Mouse (Mus musculus) monocyte, adult 2 months (primary cell): ENCODE results near the gene Tmem135.

Experiments
- DNase-seq, 2 experiments: peaks; one replicate each; pipeline ENCODE4 v3.0.0; 2022; ENCODE audit warnings: low spot score in 2 of 2, low read depth in 1 of 2

Gene Tmem135

DNA sequence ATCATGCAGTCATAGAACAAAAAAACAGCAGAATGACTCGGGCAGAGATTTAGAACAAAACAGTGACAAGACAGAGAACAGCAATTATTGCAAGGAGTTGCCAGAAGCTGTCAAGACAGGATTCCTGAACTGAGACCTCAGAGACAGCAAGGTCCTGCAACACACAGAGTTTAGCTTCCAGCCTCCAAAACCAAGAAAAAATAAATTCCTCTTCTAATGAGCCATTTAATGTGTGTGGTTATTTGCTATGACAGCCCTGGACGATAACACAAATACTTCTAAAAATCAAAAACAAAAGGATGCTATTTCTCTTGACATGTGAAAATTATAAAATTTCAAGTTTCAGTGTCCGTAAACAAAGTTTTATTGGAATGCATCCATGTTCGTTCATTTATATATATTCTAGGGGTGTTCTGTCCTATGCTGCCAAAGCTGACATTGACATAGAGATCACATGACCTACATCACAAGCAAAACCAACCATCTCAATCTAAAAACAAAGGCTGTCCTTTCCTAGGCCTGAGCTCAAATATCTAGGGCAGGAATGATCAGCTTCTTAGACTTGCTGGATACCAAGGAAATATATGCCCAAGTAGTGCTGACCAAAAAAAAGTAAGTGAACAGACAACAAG is 146.0 kb downstream of the Tmem135 start:
- DNase-seq, result no peak

DNA sequence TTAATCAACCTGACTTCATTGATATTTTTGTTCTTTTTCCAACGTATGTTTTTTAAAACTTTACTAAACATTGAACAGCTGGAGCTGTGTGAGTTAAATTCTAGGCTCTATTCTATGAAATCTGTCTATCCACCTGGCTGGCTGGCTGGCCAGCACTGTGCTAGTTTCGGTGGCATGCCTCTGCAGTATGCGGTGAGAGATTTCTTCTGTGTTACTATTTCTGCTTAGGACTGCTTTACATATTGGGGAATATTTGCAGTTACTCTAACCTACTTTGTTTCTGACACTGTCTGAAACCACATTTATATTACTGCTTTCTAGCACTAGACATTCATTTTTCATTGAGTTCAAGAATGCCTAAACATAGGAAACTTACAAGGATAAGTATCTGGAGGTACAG is 150.2 kb downstream of the Tmem135 start:
- DNase-seq, result no peak

DNA sequence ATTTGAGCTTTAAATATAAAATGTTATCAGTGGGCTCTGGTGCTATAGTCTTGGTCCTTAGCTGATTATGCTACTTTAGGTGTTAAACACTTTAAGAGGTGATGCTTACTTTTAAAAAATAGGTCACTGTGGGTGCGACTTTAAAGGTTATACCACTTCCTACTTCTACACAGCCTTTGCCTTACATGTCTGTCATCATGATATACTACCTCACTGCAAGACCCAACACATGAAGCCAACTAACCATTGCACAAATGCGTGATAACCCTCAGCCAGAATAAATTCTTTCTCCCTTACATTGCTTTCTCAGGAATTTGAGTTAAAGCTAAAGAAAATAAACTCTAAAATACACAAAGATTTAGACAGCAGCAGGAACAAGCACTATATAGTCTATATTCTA is 150.7 kb downstream of the Tmem135 start:
- DNase-seq, result no peak

DNA sequence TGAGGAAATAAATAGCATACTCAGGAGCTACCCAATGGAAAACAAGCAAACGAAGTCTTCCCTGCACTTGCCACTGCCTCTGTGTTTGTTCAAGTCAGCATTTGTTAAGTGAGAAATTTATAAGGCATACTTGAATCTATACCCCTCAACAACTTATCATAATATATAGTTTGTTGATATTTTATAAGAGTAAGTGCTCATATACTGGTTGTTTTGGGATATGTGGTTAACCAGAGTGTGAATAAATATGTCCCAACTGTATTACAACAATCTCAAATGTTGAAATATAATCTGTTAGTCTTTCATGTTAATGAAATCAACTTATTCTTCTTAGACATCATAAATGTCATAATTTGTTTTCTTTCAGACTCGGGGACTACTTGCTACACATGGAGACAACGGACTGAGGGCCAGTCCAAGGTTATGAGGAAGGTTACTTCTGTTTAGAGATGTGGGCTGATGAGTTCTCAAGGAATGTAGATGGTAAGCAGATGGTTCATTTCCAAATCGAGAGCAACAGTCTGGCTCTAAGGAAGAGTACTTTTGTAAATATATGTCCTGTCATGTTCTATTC is 152.1 kb downstream of the Tmem135 start:
- DNase-seq, result no peak

DNA sequence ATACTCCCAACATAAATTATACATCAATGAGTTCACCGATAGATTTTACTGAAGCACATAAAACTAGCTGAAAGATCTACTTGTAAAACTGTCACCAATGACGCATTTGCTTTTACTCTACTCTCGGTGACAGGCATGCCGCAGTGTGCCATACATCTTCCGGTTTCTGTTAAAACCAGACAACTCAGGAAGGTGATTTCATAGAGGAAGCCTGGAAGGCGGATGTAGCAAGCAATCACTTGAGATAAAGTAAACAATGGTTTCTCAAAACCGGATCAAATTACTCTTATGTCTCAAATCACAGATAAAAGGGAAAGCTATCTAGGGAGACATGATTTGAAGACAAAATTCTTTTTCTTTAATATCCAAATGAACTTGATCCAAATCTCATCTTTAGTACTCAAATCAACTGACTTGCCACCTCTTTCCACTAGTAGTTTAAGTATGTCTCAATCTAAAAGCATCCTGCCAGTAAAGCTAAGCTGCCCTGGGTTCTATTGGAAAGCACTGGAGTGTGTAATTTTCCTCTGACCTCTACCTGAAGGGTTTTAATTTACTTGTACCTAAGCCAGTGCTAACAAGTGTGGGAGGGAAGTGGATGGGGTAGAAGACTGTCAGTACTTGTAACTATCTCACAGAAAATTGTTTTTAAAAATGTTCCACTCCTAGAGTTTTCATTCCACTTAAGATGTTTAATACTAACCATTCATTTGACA is 155.7 kb downstream of the Tmem135 start:
- peak in 1 of 2 experiments; percentile 12 for DNase-seq

DNA sequence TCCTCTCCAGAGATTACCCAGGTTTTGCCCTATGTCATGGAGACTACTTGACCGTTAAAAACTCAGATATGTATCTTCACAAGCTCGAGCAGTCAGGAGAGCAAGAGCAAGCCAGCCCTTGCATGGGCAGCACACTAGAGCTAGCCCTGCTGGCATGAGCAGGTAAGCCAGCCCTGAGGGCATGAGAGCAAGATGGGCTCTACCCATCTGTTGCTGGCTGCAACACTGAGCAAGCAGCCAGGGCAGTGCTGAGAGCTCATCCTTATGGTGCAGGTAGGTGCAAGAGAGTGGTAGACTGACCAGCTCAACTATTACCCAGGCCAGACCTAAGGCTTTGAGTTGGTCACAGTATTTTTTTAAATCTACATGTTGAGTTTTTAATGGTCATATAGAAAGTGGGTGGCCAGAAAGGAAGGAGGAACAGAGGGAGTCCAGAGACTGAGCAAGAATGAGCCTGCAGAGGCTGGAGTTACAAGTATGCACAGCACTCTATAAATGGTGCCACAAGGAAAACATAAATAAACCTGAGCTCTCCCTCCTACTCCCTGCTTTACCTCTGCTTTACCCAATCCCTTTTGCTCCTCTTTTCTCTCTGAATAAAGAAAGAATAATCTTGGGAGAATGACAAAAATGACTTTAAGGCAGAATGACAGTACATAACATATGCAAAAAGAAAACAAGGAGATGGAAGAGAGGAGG is 156.9 kb downstream of the Tmem135 start:
- DNase-seq, result no peak

DNA sequence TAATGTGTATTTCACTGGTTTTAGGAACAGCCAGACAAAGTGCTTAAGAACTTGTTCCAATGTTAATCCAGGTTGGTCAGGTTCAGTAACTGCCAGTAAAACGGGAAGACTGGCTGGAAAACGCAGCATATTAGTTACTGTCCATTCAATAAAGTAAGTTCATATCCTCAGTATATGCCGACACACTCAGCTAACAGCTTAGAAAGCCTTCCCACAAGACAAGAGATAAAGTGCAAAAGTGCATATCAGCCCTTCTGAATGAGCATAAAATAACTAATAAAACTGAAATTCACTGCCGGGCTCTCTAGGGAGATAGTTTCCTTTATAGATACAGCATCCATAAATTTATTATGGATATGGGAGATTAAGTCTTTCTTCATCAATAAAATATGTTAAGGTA is 161.5 kb downstream of the Tmem135 start:
- no peak for DNase-seq

DNA sequence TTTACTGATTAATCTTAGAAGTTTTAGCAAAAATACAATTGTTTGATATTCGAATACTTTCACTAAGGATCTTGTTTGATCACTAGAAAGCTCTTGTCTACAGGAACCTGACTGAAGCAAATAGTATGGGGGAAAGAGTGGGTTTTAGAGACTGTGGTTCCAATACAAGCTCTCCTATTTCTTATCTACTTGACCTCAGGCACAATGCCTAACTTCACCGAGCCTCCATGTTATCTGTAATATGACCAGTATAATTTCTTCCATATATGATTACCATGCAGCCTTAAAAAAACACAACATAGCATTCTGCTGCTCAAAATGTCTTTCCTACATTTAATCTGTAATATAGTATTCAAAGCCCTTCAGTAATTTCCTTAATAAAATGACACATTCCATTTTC is 161.9 kb downstream of the Tmem135 start:
- no peak for DNase-seq

DNA sequence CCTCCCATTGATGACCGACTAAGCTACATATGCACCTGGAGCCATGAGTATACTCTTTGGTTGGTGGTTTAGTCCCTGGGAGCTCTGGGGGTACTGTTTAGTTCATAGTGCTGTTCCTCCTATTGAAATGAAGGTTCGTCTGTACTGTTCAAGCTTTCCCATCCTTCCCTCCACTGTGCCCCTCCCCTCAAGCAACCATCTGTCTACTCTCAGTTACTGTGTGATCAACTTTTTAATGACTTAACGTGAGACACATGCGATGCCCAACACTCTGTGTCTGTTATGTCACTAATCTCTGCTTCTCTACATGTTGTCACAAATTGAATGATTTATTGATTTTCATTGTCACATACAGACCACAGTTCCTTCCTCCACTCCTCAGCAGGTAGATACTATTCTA is 164.4 kb downstream of the Tmem135 start:
- no peak for DNase-seq

DNA sequence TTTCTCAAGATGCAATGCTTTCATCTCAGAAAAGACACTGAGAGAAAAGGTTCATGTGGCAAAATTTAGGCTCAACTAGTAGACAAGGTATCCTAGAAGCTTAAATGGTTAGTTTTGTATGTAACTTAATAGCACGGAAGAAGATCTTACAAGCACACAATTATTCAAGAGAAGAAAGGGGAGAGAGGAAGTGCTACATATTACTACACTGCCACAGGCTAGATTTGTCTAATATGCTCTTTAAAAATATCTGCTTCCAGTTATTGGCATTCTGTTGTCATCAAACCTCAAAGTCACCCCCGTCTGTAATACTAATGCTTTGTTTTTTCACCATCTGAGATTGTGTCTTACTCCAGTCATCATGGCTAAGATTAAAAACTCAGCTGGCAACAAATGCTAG is 167.4 kb downstream of the Tmem135 start:
- DNase-seq, result no peak

DNA sequence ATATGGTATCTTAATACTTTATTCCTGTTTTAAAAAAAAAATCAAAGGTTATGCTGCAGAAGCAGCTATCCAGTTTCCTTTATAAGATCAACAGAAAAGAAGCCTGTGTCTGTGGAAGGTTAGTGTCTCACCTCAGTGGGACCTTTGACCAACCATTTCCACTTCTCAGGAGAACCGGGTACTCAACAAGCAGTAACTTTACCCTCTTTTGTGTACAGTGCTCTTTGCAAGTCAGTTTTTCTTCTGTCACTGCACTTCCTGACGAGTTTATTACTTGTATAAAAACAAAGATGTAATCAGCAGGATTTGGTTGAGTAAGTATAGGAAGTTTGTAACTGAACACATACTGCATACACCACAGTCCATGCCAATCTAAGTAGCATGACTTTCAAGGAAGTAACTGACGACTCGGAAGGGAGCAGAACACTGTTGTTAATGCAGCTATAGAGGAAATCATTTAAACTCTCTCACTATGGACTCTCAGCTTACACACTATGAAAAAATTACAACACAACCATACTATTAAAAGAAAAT is 168.0 kb downstream of the Tmem135 start:
- no peak for DNase-seq

DNA sequence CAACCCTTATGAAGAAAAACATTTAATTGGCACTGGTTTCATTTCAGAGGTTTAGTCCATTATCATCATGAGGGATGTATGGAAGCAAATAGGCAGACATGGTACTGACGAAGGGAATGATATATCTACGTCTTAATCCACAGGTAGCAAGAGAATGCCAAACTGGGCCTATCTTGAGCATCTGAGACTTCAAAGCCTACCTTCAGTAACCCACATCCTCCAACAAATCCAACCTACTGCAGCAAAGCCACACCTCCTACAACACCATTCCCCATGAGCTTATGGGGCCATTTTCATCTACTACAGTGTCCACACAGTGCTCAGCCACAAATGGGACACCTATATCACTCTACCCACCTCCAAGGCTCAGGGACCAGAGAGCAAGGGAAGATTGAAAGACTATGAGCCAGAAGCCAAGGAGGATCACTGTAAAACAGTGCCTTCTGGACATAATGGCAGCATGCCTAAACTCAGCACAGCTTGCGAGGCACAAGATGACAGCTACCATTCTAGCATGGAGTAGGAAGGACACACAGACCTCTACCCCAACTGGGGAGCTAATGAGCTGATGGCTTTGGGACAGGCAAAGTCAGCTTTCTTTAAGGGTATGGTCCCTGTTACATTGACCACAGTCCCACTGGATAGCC is 171.4 kb downstream of the Tmem135 start:
- no peak for DNase-seq

DNA sequence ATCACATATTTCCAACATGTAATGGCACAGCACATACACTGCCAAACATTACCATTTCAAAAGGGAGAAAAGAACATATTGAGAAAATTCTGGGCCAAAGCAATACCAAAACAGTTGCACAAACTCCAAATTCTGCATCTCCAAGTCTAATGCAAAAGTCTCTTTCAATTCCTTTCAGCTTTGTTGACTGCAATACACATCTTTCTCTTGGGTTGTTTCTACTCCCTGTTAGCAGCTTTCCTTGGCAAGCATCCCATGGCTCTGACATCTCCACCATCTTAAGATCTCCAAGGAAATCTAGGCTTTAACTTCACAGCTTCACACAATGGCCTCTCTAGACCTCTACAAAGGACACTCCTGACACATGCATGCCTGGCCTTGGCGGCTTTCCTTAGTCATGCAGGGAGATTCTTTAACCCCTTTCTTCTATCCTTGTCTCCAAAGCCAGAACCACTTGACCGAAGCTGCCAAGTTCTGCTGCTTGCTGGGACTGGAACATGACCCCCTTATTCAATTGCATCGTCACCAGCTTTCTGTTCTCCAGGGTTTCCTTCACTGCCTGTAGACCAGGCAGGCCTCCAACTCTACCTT is 172.7 kb downstream of the Tmem135 start:
- DNase-seq, result no peak

DNA sequence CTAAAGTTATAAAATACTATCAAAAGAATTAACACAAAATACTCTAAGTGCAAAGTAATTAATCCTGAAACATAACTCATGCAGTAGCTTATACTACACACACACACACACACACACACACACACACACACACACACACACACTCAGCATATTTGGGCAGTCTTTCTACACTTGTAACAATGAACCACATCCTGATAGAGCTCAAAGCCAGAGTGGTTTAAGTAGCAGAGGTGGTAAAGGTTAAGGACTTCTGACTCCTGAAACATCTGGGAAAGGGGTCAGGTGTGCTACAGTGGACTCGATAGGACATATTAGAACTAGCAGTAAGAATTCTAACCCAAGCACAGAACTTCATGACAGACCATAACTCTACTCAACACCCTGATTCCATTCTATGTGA is 181.4 kb downstream of the Tmem135 start:
- no peak for DNase-seq

DNA sequence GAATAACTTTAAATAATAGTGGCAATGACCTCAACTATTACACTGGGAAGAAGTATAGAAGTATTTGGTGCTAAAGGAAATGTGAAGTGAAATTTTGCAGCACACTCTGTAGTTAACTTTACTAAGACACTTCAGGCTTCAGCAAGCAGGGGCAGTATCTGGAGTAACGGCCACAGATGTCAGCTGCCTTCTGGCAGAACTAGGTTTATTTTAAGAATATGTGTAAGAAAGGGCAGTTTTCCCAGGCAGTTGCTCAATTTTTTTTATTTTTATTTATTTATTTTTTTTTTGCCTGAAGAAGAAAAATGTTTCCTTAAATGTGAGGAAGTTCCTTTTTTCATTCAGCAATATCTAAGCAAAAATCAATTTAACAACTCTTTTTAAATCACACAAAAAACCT is 187.4 kb downstream of the Tmem135 start:
- DNase-seq, result no peak

DNA sequence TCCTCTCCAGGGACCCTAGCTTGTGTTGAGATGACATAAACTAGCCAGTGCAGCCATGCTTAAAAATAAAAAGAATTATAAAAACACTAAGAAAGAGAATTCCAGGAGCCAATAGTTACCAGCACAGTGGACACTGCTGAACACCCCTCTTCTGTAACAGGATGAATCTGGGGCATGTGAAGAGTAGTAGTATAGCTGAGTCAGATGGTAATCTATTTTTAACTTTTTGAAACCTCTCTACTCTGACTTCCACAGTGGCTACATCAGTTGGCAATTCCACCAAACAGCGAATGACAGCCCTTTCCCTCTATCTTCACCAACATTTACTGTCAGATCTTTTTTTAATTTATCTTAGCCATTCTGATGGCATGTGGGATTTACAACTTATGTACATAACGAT is 187.9 kb downstream of the Tmem135 start:
- DNase-seq, result no peak

DNA sequence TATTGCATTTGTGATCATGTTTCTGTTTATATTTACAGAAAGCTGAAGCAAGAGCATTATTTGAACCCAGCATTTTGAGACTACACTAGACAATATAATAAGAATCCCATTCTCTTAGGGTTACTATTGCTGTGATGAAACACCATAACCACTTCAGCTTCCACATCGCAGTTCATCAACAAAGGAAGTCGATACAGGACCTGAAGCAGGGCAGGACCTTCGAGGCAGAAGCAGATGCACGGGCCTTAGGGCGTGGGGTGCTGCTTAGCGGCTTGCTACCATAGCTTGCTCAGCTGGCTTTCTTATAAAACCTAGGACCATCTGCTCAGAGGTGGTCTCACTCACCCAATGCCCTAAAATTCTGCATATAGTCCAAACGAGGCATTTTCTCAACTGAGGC is 188.3 kb downstream of the Tmem135 start:
- DNase-seq, result no peak

DNA sequence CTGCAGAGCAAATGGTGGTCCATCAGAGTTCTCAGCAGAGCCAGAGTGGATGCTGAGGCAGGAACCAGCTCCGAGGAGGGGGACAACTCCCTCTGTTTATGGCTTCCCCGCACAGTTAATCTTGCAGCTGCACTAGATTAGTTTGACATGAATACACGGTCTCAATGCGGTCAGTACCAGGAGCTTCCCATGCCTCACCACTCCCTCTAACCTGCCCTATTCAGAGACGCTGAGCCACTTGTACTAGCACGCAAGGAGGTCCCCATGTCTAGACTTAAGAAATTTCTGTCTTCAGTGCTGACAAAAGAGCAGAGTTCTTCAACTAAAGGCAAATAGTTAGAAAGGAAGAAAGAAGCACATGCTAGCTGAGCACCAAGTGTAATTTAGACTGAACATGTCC is 193.5 kb downstream of the Tmem135 start:
- no peak for DNase-seq

DNA sequence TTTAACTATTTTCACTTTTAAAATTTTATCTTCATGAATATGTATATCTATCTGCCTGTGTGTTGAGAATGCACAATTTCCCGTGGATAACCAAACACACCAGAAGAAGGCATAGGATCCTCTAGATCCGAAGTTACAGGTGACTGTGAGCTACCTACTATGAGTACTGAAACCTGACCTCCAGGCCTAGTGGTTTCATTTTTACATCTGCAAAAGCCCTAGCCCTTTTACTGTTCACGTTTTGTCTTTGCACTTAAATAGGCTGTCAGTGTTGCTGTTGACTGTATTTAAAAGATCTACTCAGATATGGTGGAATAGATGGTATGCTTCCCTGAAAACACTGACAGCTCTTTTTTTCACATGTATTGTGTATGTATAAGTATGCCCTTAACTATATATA is 197.9 kb downstream of the Tmem135 start:
- no peak for DNase-seq

DNA sequence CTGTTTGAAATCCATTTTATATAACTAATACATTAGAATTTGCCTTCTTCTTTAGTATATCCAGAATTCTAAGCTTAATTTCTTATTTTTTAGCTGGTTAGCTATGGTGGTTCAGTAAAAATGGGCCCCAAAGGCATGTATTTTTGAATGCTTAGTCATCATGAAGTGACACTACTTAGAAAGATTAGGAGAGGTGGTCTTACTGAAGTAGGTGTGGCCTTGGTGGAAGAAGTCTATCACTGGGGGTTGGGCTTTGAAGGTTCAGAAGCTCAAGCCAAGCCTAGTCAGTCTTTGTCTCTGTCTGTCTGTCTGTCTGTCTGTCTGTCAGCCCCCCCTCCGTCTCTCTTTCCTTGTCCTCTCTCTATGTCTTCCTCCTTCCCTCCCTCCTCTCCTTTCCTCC is 198.6 kb downstream of the Tmem135 start:
- DNase-seq, result no peak

DNA sequence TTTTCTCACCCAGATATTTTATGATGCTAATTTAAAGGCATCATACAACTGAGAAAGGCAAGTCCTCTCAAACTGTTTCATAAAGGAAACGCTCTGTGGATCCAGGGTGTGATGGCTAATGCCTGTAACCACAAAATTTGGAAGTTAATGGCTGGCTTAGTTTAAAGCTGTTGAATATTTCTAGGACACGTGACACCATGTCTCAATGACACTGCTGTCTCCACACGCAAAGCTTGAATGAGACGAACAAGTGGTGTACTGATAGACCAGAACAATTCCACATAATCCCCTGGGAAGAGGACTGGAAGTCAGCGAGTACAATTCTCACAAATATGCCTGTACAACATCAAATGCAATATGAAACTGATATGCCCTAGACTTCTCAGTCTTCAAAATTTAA is 200.9 kb downstream of the Tmem135 start:
- no peak for DNase-seq
